Mouse (Mus musculus): Measurements from ENCODE around the gene 4931428L18Rik.

4931428L18Rik gene

DNA sequence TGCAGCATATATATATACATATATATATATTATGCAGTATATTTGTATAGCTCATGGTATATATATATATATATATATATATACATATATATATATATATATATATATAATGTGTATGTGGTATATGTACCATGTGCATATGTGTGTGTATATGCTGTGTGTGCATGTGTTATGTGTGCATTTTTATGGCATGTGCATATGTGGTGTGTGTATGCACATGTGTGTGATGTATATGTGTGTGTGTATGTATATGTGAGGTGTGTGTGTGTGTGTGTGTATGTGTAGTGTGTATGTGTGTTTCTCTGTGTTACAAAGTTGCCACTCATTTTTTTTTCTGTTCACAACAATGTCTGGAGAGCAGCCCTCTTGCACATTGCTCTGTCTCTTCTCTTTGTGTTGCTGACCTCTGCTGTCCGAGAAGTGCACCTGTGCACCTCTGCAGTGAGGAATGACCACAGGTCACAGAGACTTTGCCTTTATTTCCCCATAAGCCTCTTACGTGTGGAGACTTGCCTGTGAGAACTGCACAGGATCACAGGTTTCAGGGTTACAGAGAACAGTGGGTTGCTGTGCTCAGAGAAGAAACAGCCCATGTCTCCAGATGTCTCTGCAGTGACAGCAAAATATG, 69.6 kb downstream of the 4931428L18Rik start:
- DNase-seq (ENCODE audit: low spot score in 2 of 2): no peak

DNA sequence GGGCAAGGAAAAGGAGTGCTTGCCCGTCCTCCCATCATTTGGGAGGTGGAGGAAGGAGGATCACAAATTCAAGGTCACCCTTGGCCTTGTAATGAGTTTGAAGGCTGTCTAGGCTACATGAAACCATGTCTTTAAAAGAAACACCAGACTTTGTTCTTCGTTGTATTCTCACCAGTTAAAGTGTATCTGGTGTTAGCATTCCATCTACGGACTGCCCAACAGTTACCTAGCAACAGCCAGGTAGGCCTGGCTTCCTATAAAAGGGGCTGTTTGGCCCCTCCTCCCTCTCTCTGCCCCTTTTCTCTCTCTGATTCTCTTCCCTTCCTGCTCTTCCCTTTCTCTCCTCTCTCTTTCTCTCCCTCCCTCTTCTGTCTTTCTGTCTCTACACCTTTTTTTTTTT, 71.9 kb downstream of the 4931428L18Rik start:
- no peak for DNase-seq (ENCODE audit: low spot score in 2 of 2)

DNA sequence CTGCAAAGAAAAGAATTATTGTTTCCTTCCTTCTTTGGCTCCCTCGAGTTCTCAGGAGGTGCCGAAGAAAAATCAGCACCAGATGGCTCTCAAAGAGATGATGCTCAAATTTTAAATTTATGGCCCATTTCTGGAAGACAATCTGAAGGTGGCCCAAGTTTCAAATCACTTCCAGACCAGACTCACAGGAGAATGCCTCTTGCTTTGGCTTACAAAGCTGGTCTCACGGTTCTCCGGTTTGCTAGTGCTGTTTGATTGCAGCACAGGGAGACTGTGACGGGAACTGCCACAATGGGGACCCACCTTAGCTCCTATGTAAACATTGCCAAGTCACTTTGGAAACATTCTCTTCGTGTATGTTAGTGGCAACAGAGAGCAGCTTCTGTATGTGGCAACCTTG, 72.8 kb downstream of the 4931428L18Rik start:
- DNase-seq (ENCODE audit: low spot score in 2 of 2): no peak

DNA sequence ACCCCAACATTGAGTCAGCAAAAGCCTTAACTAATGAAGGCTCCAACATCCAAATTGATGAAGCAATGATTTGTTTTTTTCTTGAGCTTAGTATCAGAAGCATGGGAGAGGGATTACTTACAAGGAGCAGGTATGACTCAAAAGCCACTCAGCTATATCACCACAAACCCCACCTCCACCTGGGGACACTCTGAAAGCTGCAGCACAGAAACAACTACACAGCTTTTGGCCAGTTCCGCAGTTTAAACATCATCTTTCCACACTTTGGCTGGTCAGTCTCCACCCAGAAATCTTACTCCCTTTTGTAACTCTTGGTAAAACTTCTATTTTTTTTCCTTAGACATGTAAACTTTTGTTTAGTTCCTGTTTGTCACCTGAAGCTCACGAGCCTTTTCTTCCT, 78.9 kb downstream of the 4931428L18Rik start:
- no peak for DNase-seq (ENCODE audit: low spot score in 2 of 2)

DNA sequence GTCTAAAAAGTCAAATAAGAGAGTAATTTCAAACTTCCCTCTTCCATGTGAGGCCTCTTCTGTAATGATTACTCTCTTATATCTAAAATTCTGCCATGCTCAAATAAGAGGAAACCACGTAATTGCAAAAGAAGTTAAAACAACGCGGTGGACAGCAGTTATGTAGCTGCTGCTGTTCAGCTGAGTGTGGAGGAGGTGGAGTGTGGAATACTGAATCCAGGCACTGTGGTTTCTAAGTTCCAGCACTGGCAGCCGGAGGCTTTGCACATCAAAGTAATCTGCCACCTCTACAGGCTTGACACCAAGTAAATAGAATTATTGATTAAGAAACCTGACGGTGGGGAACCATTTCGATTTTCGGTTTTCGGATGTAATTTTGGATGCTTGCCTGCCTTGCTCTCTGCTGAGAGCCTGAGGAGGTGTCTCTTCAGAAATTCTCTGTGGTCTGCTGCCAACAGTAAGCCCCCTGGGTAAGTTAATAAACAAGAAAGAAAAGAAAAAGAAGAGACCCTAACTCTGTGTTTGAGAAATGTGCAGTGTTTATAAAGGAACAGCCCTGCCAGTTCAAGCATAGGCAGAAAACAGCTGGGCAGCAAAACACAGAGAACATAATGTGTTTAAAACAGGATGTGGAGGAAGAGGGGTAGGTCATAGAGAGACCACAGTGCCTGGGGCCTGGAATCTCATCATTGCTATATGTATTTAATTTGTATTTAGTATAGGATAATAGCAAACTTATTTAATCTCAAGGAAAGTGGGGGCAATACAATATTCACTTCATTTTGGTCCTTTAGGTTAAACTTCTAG, 80.0 kb downstream of the 4931428L18Rik start:
- DNase-seq (ENCODE audit: low spot score in 2 of 2): no peak

DNA sequence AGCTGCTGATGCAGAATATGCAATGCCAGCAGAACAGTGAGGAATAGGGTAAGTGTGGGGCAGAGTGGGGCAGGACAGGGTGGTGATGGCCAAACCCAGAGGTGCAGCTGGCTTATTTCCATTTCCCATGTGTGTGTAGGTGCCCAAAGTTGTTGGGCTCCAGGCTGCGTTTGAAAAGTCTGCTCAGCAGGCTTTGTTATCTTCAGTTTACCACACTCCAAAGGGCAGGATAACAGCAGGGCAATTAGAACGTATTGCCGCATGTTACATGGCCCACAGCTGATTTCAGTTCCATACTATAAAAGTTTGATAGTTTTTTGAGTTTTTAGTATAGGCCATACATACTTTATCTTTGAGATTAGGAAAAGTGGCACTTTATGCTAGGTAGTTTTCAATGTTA, 84.1 kb downstream of the 4931428L18Rik start:
- DNase-seq (ENCODE audit: low spot score in 2 of 2): no peak

DNA sequence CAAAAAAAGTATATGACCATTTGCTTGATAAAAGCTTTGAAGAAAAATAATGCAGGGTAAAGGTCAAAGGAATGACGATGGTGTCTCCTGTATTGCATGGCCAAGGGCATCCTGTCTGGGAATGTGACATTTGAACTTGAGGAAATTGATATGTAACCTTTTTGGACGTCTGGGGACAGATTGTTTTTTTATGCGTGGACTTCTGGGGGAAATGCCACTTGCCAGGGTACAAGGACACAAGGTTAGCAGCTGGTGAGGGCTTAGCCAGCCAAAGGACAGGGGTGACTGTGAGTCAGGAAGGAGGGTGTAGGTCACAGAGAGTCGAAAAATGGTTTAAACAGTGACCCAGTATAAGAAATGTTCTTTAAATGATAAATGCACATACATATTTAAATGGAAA, 109.0 kb downstream of the 4931428L18Rik start:
- no peak for DNase-seq (ENCODE audit: low spot score in 2 of 2)

DNA sequence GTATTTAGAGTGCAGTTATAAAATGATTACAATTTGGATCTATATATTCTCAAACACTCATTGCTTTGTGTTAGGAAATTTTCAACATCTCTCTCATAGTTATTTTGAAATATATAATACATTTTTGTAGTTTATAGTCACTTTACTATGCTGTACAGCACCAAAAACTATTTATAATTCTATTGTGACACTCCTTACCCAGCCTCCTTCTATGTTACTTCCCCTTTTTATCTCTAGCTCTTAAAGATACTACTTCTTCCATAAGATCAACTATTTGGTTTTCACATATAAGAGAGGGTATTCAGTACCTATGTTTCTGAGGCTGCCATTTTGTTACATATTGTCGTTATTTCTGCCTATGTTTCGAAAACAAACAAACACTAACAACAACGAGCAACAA, 114.5 kb downstream of the 4931428L18Rik start:
- no peak for DNase-seq (ENCODE audit: low spot score in 2 of 2)

DNA sequence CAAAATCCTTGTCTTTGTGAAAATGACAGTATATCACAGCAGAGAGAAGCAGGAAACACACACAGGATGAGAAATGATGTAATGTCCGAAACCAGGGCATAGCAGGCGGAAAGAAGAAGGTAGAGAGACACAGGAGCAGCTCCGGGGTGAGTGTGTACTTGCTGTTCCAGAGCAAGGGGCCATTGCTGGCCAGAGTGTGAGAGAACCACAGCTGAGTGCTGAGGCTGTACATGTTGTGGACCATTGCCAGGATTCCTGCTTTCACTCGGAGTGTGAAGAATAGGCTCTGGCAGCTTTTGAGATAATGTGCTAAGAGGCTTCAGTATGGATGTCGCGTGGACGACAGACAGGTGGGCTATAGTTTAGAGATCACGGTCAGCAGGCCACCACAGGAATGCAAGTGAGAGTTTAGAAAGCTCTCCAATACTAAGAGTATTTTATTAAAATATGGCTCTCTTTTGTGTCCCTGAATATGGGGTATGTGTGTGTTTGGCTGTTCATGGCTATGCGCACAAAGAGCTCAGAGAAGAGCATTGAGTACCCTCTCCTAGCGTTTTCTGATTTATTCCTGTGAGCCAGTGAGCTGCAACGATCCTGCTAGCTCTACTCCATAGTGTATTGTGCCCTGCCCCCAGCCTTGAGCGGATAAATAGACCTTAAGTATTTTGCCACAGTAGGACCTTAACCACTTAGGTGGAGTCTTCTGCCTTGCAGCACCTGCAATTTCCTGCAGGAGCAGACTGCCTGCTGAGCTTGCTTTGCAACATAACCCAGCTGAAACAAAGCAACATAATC, 119.4 kb downstream of the 4931428L18Rik start:
- peak in 1 of 2 experiments; percentile 4 for DNase-seq (ENCODE audit: low spot score in 2 of 2)

DNA sequence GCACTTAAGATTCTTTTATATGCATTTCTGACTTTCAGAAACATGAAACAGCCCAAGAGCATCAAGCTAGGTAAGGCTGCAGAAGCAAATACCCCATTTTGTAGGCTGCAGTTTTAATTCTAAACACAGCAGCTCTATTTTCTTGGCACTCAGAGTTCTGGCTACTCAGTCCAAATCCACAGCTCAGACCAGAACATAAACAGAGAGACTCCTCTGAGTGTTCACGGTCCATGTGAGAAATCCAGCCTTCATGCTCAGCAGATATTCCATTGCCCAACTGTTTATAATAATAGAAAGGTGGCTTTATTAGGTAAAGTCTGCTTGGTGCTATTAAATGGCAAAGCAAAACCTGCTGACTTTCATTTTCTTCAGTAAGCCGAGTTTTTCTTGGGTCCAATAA, 120.2 kb downstream of the 4931428L18Rik start:
- DNase-seq (ENCODE audit: low spot score in 2 of 2): no peak

DNA sequence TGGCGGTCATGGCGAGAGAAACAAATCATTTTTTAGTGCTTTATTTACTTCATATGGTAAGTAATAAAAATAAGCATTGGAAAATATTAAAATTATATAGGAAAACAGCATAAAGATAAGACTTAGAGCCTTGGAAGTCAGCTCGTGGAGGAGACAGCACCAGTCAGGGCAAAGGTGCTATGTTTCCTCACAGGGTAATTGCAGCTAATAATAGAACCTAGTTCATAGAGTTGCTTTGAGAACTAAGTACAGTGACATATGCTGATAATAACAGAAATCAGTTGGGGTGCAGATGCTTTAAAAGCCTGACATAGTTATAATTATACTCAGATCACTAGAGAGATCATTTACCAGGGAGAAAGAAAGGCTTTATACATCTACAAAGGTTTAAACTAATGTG, 125.3 kb downstream of the 4931428L18Rik start:
- no peak for DNase-seq (ENCODE audit: low spot score in 2 of 2)

DNA sequence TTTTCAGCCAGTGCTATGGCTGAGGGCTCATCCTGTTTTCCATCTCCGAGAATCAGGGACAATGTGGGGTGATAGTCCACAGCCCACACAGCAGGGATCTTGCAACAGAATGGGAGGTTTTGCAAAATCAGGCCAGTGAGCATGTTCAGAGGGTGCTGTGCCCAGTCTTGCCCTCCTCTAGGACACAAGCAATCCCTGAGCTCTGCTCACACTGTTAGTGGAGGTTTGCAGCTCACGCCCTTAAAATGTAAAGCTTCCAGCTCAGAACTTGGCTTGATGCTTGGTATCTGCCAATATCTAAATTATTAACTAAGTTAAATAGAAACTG, 126.1 kb downstream of the 4931428L18Rik start:
- no peak for DNase-seq (ENCODE audit: low spot score in 2 of 2)

DNA sequence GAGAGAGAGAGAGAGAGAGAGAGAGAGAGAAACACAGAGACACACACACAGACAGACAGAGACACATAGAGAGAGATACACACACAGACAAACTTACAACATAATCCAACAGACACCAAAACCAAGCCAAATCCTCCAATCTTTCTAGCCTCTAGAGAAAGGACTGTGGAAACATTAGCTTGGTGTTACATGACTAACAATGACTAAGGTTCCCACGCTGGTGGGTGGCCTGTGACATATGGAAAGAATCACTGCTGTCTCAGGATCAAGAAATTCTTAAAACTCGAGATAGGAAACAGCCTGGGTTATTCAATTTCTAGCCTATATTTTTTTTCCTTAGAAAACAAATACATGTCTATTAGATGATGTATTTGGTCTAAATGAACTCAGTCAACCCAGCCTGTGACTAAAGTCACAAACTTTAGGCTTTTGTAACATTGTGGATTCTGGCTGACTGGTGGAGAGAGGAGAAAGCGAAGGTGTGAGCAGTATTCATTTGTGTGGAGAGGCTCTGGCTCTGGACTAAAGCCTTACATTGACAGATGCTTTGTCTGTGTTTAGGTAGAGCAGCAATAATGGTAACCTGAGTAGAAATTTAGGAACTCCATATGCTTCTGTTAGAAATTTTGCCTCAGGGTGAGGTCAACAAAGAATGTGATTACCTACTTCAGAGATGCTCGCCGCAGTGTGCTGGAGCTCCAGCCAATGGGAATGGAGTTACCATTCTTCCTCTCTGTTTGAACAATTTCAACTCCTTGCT, 126.6 kb downstream of the 4931428L18Rik start:
- no peak for DNase-seq (ENCODE audit: low spot score in 2 of 2)

DNA sequence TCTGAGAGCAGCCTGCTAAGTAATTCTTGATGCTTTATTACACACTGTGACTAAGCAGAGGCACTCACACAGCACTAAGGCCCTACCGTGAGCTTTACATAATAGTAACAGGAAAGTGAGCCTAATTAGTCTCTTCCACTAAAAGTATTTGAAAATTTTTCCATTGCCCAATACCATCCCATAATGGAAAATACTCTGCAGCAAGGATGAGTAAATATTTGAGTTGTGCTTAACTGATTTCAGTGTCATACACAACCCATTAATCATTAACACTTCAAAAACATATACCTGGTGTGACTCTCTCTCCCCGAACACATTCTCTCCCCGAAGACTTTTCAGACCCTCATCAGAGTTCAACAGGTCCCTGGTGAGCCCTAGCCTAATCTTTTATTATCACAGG, 127.7 kb downstream of the 4931428L18Rik start:
- DNase-seq (ENCODE audit: low spot score in 2 of 2): no peak

DNA sequence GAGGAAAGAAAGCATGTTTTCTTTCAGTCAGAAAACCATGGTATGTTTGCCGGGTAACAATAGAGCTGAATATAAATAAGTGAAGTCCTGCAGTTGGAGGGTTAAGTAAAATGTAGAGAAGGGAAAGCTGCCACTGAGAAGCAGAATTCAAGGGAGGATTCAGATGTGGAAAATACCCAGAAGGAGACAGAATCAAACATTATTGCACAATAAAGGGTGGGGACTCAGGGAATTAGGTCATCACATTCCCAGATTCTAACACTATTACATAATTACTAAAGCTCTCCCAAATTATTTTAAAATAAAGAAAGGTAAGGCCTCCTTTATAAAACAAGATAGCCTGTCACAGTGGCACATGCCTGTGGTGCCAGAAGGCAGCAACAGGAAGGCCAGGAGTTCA, 128.5 kb downstream of the 4931428L18Rik start:
- DNase-seq (ENCODE audit: low spot score in 2 of 2): no peak

DNA sequence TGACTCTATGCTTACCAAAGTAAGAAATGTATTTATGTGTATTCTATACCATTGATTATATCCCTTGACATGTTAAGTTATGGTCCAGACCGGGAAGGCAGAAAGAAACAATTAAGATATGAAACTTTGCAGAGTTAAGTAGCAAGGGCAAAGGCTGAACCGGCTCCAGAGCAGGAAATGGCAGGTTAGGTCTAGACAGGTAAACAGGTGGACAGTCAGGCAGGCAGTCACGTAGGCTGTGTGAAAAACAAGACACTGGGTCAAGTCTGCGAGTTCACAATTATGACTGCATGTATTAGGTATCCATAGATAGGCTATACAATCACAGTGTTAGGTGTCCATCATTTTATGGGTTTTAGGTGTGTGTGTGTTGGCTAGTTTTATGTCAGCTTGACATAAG, 133.8 kb downstream of the 4931428L18Rik start:
- no peak for DNase-seq (ENCODE audit: low spot score in 2 of 2)

DNA sequence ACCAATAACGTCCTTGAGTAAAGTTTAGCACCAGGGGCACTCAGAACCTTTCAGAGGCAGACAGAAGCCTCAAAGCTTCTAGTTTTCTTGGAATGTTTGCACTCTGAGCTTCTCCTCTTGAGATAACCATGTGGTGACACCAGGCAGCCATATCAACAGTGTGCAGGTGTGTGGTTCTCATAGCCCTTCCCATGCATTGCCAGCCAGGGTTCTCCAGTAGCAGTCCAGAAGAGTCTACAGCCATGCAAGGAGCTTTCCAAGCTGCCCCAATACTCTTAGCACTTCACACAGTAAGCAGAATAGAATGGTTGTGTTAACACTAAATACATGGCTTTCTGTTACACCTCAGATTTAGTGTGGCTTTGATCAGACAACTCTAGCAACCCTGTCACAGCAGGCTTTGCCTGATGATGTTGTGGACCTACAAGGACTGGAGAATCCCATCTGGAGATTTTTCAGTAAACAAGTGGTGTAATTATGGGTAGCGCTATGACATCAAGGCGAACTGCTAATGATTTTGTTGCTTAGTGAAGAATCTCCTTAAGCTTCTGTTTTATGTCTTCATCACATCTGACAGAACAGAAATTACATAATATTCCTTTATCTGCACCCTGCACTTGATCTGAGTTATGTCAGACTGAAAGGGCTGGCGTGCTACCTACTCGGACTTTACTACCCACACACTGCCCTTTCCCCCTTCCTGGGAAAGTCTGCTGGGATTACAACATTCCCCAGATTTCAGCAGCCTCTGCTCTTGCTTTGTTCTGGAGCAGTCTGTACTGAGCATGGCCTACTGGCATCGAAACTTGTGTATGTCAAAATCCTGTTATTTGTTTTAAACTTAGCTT, 149.7 kb downstream of the 4931428L18Rik start:
- DNase-seq (ENCODE audit: low spot score in 2 of 2): no peak

DNA sequence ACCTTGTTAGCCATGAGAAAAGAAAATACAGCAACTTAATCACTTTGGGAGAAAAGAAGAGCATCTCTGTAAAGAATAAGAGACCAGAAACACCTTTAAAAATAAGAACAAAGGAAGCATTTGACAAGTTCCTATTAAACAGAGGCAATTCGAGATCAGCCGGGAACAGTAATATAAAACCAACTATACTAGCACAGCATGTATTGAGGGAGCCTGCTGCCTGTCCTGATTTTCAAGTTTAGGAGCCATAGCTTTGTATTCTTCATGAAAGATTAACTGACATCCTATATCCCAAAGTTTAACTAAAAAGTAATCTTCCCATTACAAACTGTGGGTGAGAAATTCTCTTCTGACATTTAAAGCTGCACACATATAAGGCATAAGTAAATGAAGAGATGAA, 151.3 kb downstream of the 4931428L18Rik start:
- DNase-seq (ENCODE audit: low spot score in 2 of 2): no peak

DNA sequence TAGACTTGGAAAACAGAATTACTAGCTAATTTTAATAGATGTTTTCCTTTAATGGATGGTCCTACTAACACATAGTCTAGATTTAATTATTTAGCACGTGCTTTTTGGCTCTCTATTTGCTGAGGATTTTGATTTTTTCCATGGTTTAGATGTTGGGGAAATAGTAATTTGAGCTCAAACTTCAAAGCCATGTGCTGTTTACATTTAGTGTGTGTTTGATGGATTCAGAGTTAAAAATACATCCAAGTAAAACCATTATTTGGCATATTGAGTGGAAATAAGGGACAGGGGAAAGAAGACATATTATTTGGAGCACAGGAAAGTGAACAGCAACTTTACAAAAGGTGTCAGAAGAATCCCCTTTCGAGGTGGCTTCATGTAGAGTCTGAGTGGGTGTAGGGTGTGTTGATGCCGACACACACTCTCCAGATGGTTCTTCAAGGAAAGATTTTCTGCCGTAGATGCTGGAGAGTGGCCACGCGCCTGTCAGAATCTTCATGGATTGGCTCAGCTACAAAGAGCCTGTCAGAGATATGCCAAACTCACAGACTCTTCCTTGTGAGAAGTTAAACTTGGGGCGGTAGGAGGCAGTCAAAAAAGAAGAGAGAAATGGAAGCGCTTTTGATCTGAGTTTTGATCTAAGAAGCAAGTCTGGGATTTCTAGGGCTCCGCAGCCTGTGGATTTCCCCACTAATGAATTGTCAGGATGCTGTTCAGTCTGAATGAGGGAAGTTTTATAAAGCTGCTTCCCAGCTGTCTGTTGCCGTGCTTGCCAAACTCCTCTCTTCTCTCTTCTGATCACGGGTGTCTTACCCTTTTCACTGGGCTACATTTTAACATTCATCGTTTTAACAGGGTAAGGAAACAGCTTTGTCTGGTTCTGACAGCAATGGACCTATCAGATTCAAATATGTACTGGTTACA, 157.4 kb downstream of the 4931428L18Rik start:
- DNase-seq (ENCODE audit: low spot score in 2 of 2): peak; percentile 34 to 39

DNA sequence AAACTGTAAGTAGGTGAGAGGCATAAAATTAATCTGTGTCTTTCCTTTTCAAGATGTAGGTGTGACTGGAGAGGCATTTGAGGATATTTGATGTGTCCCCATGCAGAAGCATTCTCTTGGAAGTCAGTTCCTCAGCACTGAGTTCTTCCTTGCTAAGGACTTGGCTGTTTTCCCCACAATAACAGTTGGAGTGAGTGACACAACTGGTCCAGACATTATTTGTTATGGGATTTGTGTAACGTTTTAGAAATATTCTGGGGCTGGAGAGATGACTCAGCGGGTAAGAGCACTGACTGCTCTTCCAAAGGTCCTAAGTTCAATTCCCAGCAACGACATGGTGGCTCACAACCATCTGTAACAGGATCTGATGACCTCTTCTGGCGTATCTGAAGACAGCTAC, 162.7 kb downstream of the 4931428L18Rik start:
- DNase-seq (ENCODE audit: low spot score in 2 of 2): no peak

Measured in frontal cortex, postnatal 14 days (tissue).